Mouse (Mus musculus): Measurements from ENCODE around the gene Gabrb3. TPM values are rescaled to one million over a fixed set of nuclear protein-coding genes. Genes with fewer than 3 reads are reported as not detected.

Gabrb3 gene
- total RNA-seq (2021) = under 1 TPM; 0.16 to 0.18 TPM
- long read RNA-seq, experiment 1, partial matches to known transcripts = 0 of 1 reads
- long read RNA-seq, experiment 1, other reads (novel, unspliced or antisense) = 1 of 1 reads
- long read RNA-seq, experiment 2 = 0 reads

DNA sequence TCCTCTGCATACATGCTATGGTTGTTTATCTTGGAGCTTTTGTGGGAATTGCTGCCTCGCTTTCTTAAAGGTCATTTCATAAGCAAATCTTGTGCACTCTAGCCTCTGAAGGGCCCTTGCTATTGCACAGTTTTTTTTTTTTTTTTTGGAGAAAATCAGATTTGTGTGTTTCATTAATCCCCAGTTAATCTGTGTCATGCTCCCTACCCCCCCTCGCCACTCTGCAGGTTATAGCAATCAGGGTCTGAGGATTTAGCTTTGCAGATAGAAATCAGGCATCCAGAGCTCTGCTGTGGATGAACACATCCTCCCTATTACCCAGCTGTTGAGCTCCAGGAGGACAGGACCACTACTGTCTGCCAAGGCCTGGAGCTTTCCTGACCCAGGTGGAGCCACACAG, at the start of gene Gabrb3:
Gabrb3 (plus strand) TSS at position 301 of the 400 bp plus-strand sequence.
- no peak for DNase-seq
- intact Hi-C loops (cut with DNase I; ENCODE audit: low total_unique reads) = no loop called here

DNA sequence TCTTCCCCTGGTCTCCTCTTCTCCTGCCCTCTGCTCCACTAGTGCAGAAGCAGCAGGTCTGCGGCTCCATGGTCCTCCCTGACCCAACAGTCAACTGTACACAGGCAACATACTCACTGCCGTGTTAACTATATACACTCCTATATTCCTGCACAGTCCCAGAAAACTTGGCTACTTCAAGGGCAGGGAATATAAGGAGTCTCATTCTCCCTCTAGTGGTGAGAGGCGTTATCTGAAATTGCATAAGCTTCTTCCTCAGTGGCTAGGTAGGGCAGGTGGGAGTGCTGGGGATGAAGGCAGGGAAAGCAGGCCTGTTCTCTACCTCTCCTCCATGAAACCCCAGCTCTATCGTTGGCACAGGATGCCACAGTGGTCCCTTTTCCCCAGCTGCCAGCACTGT, 35.4 kb upstream of the Gabrb3 start:
- DNase-seq = no peak
- intact Hi-C loops (cut with DNase I; ENCODE audit: low total_unique reads) = loop anchor here (10.0 kb wide), 1 partner anchor 439 kb away; no protein-coding TSS in a partner anchor

DNA sequence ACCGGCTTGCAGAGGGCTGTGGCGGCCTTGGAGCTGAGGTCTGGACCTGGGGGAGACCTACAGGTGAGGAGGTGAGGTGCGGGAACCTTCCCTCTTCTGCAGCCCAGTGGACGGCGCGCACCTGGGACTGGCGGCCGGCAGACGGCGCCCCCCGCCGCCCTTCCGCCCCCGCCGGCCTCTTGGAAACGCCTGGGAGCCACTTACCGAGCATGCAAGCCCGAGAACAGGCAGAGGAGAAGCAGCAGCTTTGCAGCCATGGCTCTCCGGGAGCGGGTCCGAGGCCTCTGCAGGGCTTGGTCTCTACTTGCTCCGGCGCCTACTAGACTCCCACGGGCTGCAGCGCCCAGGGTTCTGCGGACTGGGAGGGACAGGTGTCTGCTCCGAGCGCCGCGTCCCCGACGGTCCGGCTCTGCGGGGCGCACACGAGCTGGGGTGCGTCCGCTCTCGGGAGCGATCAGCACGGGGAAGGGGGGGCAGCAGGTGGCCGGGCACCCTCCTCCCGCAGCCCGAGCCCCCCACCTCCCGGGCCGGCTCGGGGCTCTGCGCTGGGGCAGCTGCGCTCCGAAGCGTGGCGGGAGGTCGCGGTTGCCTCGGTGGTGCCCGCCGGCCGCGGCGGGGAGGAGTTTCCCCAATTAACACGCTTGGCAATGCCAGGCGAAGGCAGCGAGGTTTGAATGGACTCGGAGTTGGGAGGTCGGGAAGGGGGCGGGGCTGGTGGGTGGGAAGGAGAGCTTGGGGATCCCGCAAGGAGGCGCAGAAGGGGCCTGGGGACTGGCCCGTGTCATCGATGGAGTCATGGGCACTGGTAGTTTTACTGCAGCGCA, 32.8 kb upstream of the Gabrb3 start, which contains the start of gene Gabrg3:
Gabrg3 (minus strand) TSS at position 672 of the 824 bp plus-strand sequence.
- intact Hi-C loops (cut with DNase I; ENCODE audit: low total_unique reads) = loop anchor here (10.0 kb wide), 1 partner anchor 442 kb away; no protein-coding TSS in a partner anchor
- DNase-seq = no peak

DNA sequence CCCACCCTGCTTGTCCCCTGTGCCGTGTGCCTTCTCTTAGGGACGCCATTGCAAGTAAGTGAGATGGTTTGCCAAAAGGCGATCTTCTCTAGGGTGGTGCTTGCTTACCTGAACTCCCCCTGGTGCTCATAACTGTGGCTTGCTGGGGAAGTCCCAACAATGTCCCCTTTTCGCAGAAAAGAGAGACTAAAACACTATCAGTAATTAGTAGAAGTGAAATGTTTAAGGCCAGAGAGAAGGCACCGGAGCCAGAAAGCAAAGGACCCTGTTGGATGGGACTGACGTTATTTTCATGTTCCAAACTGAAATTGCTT, 32.2 kb upstream of the Gabrb3 start:
- intact Hi-C loops (cut with DNase I; ENCODE audit: low total_unique reads) = loop anchor here (10.0 kb wide), 1 partner anchor 442 kb away; no protein-coding TSS in a partner anchor
- DNase-seq = no peak

DNA sequence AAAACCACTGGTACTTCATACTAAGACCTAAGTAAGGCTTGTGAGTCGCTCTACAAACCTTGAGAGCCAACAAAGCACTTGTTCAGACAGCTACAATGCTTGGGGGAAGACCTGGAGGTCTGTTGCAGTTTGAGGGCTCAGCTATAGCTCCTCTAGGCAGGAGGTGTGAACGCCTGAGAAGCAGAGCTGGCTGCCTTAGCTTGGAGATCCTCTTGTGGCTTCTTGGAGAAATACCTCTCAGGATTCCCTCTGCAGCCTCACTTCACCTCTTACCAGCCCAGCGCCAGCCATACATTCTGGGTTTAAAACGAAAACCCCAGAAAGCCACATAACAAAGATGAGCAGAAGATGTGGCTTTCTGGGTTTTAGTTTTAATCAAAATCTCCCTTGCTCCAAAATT, 29.4 kb upstream of the Gabrb3 start:
- no peak for DNase-seq
- intact Hi-C loops (cut with DNase I; ENCODE audit: low total_unique reads) = no loop called here

DNA sequence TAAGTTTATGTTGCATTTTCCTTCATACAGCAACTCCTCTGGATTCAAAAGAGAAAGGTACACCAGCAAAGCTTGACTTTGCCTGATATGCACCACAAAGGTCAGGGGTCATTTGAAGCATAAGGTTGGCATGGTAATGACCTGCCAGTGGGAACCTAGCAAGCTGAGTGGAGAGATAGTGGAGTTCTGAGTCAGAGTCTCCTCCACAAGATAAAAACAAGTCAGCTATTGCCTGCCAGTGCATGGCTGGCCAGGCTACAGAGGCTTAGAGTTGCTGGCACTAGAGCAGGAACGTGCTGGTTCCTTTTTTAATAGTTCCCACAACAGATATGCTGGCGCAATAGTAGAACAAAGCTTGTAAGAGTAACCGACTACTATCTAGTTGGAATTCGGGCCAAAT, 25.9 kb upstream of the Gabrb3 start:
- intact Hi-C loops (cut with DNase I; ENCODE audit: low total_unique reads) = no loop called here
- no peak for DNase-seq

DNA sequence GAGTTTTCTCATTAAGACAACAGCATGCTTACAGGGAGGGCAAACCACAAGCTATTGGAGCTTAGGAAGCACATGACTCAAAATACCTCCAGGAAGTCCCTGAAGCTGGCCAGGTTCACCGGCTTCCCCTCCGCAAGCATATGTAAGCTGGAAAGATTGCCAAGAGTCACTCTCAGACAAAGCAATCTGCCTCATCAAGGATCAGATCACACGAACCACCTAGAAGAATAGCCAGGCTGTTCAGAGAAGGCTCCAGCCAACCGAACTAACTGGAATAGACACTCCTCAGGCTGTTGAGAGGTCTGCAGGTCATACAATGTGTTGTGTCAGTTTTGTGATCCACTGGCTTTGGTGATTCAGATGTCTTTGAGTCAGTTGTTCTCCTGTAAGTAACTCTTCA, 8.3 kb upstream of the Gabrb3 start:
- intact Hi-C loops (cut with DNase I; ENCODE audit: low total_unique reads) = no loop called here
- DNase-seq = no peak

DNA sequence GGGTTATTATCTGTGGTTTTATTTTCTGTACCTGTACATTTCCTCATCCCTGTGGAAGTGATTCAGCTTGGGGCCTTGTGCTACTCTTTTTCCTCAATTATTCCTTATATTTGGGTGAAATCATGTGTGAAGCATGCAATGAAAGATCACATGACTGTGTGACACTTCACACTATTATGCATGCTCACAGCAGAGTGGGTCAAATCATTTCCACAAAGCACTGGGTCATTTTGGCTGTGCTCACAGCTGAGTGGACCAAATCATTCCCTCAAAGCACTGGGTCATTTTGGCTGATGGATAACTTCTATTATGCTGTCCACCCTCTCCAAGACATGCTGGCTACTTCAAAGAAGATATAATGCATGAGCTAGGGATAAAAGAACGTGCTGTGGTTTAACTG, 6.6 kb upstream of the Gabrb3 start:
- DNase-seq = no peak
- intact Hi-C loops (cut with DNase I; ENCODE audit: low total_unique reads) = no loop called here

DNA sequence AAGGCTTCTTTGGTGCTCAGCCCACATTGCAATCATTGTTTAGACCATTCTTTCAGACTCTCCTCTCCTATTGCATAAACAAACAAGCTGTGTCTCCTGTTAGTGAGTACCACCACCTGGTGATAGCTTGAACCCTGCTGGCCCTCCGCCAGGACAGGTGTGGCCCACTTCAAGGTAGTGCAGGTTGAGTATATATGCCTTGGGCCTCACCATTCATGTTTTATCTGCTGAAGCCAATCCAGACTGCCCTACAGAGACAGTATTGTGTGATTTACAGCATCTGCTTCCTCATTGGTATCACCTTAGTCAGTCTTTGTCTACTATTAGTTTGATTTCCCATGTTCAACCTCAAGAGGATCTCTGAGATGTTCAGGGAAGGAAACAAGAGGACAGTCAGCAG, 1.6 kb downstream of the Gabrb3 start:
- intact Hi-C loops (cut with DNase I; ENCODE audit: low total_unique reads) = no loop called here
- no peak for DNase-seq

DNA sequence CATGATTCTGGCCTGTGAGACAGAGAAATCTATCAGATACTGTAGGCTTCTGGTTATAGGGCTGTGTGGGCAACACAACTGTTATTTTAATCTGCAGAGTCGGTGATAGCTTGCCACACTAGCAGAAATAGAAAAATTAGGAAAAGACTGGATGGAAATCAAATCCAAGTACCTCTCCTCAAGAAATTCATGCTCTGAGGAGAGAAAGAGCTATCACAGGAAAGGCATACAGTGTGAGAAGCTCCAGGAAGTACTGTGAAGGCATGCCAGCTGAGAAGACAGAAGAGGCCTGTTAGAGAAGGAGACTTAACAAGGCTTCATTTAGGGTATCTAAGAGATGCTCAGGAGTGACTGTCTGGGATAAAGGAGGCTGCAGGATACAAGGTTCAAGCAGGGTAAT, 3.2 kb downstream of the Gabrb3 start:
- intact Hi-C loops (cut with DNase I; ENCODE audit: low total_unique reads) = no loop called here
- no peak for DNase-seq

DNA sequence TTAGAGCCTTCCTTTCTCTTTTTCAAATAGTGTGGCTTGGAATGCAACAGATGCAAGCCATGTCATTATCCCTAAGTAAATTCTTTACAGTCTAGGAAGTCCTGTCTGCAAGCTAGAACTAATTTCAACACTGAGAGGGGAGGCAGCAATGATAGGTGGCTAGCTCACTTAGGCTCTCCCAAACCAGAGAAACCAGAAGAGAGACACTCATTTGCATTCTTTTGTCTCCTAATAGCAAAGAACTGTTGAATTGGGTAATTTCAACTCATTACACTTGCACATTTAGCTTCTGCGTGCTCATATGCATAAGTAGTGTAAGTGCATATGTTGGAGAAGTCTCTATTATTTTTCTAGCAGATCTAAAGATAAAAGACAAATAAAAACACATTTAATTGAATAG, 28.7 kb downstream of the Gabrb3 start:
- DNase-seq = no peak
- intact Hi-C loops (cut with DNase I; ENCODE audit: low total_unique reads) = no loop called here

DNA sequence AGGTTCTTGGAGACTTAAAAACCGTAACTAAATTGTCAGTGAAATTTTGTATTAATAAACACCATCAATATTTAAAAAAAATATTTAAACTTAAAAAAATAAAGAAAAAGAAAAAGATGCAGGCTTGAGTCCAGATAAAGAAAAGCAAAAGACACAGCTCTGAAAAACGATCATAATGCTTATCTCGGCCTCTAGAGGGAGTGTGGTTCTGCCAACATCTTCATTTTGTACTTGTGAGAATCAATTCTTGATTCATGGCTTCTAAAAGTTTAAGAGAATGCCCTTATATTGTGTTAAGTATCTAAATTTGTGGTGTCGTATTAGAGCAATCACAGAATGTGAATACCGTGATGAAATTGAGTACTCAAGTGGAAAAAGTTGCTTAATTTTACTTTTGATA, 40.9 kb downstream of the Gabrb3 start:
- DNase-seq = no peak
- intact Hi-C loops (cut with DNase I; ENCODE audit: low total_unique reads) = no loop called here

DNA sequence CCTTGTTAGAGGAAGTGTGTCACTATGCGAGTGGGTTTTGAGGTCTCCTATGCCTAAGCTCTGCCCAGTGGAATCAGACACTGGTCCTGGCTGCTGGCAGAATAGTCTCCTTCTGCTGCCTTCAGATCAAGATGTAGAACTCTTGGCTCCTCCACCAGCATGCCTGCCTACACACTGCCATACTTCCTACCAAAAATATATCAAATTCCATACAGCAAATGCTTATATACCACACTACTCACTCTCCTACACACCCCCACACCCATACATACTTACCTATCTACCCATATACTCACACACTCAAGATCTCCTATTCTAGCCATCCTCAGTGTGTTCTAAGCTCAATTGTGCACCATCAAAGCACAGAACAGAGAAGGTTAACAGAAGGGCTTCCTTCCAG, 51.8 kb downstream of the Gabrb3 start:
- no peak for DNase-seq
- intact Hi-C loops (cut with DNase I; ENCODE audit: low total_unique reads) = no loop called here

DNA sequence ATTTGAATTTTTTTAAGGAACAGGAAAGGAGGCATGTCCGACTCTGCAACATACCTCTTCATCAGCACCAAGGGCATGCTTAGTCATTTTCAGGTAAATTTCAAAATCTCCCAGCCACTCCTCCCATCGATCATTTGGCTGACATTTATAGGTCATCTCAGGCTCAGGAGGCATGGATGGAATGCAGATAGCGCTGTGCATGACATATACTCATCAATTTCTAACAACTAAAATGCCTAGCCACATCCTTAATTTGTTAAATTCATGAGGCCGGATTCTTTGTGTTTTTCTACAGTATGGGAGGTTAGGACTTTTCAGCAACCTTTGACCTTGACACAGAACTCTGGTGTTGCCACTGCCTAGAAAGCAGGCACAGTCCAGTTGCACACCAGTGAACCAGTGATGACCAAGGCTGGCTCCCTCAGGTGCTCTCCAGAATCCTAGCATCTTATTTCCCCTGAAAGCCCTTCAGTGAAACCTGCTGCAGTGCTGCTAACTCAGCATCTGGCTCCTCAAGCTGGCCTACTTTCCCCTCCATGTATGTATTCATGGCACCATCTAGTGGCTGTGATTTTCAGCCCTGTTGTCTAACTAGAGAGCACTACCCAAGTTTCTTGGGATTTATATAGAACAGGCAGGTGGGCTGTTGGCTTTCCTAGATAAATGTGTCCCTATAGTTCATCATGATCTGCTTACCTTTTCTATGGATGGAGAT, 54.5 kb downstream of the Gabrb3 start:
- intact Hi-C loops (cut with DNase I; ENCODE audit: low total_unique reads) = no loop called here
- peak; percentile 4 for DNase-seq

DNA sequence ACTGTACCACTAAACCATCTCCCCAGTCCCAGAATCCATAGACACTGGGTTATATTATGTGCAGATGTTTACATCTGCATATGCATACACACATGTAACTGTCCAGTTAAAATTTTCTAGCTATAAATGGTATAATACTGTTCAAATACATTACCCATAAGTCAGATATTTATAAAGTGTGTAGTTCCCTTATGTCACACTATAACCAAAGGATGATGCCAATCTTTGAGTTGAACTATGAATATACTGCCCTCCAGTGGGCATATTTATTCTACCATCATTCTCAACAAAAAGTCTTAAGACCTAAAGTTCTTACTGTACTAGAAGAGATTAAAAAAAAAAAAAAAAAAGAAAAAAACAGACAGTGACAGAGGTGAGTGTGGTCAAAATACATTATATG, 63.4 kb downstream of the Gabrb3 start:
- intact Hi-C loops (cut with DNase I; ENCODE audit: low total_unique reads) = no loop called here
- DNase-seq = no peak

DNA sequence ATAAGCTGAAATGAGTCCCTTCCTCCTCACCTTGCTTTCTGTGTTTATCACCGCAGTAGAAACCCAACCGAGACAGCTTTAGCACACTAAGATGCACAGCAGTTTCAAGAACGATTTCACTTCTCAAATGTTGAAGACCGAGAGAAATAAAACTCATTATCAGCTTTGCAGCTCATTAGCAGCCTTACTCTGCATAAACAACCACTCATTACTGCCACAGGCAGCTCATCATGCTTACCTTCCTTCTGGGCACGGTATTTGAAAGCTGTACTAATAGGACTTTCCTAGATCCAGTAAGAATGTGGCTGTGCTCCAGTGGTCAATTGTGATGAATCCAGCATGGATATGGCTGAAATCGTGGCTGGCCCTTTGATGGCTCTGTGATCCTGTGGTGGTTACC, 67.4 kb downstream of the Gabrb3 start:
- intact Hi-C loops (cut with DNase I; ENCODE audit: low total_unique reads) = no loop called here
- no peak for DNase-seq

DNA sequence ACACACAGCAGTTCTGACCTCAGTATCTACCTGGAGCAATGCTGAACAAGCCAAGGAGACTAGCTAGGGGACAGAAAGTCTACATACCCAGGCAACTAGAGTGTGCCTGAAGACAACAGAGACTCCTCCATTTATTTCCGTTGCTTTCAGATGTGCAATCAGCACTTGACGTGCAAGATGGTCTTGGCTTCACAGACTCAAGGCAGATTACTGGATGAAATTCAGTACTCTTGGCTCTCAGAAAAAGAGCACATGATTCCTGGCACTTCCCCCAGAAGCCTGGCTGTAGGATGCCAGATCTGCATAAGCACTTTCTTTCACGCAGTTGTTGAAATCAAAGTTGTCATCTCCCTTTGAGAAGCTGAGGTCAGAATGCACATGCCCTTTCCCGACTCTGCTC, 72.3 kb downstream of the Gabrb3 start:
- no peak for DNase-seq
- intact Hi-C loops (cut with DNase I; ENCODE audit: low total_unique reads) = no loop called here

DNA sequence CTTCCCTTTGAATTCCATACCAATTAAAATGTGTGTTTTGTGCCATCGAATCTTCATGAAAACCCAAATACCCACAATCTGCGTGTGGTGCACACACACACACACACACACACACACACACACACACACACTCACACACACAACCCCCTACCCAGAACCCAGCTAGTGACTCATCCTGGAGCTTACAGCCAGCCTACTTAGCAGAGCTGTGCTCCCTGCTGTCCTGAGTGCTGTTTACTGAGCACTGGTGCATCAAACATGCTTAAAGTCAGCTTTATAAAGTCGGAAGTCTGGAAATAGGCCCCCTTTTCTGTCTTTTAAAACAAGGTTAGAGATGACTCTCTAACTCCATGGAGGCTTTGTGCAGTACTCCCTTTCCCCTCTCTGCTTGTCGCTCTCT, 83.3 kb downstream of the Gabrb3 start:
- intact Hi-C loops (cut with DNase I; ENCODE audit: low total_unique reads) = no loop called here
- no peak for DNase-seq

DNA sequence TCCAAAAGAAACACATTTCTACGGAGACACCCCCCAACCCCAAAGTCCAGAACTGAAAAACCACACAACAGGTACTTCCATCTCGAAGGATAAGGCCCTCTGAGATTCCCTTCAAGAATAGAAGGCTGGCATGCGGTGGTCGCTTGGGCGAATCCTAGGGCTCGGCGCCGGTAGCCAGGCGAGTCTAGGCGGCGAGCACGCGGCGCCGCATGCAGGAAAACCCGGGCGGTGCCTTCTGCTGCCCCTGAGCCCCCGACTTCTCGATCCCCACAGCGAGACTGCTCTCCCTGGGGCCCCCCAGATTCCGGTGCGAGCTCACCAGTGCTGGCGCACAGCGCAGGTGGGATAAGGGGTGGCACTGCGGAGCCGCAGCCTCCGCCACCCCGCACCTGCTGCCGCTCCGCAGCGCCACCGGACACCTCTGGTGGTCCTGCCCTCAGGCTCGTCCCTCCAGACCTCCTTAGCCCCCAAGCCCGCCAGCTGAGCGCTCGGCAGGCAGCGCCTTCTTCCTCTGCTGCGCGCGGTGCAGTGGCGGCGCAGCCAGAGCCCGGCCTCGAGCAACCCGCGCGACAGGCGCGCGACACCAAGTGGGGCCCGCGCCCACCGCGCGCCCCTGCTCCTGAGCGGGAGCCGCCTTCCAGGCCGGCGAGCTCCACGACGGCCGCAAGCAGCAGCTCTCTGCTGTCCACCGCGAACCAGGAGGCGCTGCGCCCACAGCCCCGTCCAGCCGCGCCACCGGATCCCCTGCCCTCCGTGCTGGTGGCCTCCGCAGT, 89.6 kb downstream of the Gabrb3 start:
- intact Hi-C loops (cut with DNase I; ENCODE audit: low total_unique reads) = no loop called here
- no peak for DNase-seq

DNA sequence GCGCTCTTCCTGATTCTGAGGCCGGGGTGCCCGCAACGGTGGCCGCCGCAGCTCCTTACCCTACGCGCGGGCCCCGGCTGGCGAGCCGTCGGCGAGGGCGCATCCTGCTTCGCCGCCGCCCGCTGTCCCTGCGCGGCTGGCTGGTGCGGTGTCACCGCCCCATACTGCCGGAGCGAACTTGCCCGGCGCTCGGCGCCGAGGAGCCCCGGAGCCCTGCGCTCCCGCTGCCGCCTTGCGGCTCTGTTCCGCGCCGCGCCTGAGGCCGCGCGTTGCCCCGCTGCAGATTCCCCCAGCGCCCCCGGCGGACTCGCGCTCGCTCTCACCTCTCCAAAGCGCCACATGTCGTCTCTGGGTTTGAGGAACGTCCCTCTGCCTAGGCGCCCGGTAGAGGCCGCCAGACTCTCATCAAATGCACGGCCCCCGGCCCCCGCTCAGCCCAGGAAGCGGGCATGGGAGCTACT, 90.2 kb downstream of the Gabrb3 start, which contains the start of gene Gabra5:
Gabra5 (minus strand) TSS at position 379 of the 461 bp plus-strand sequence.
- intact Hi-C loops (cut with DNase I; ENCODE audit: low total_unique reads) = no loop called here
- no peak for DNase-seq

Measured in gastrocnemius, postnatal 14 days (tissue).